Mouse (Mus musculus) erythroblast, embryonic 14.5 days (primary cell): ENCODE measurements around the gene Rgp1.

Experiments used
- GATA1 ChIP-seq: IDR thresholded peaks from 2 replicates; pipeline ENCODE4 v1.6.1; 2012; ENCODE audit warnings: low read length, inconsistent platforms, mixed read lengths
- TAL1 ChIP-seq: IDR thresholded peaks from 3 replicates; pipeline ENCODE4 v1.6.1; 2012; ENCODE audit warnings: low read length, inconsistent platforms, mixed read lengths

GRCm38 (mm10) chr4:43561436-43561996 lies 17.0 kb upstream of the Rgp1 start:
- TF ChIP-seq TAL1 (no peak), GATA1 (no peak)
